Mouse (Mus musculus) thymus, postnatal 25 days (tissue): ENCODE data around the gene Dysf.

ENCODE experiments used
- DNase-seq: peaks from one replicate; pipeline ENCODE4 v3.0.0; 2022

Gene Dysf

DNA sequence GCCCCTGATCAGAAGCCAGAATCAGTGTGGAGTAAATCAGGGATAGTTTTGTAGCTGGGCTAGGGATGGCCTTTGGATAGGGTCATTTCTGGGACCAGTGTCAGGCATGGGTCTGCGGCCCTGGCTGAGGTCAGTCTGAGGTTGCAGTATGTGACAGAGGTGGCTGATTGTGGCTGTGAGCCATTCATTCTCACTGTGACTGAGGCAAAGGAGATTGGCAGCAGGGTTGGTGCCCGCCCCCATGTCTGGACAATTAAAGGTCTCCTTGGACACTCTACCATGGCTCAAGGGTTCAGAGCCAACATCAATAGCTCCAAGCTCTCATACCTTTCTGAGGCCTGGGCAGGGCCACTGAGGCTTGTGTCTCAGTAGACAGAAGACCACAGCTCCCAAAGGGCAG lies 227.0 kb downstream of the Dysf start:
- DNase-seq, result no peak

DNA sequence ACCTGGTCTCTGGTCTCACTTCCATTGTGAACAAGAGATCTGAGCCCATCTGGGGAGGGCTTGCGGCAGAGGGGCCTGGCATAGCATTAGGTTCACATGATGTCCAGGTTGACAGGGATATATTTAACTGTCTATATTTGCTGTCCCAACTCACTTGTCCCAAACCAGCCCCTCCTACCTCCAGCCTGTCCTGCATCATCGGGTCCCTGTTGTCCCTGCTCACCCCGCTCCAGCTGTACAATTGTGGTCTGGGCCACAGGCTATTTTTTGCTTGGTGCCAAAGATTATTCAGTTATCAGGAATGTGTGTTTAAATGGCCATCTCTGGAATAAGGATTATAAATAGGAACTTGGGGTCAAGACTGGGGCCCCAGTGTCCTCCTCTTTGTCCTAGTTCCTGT lies 235.0 kb downstream of the Dysf start:
- DNase-seq, result no peak

DNA sequence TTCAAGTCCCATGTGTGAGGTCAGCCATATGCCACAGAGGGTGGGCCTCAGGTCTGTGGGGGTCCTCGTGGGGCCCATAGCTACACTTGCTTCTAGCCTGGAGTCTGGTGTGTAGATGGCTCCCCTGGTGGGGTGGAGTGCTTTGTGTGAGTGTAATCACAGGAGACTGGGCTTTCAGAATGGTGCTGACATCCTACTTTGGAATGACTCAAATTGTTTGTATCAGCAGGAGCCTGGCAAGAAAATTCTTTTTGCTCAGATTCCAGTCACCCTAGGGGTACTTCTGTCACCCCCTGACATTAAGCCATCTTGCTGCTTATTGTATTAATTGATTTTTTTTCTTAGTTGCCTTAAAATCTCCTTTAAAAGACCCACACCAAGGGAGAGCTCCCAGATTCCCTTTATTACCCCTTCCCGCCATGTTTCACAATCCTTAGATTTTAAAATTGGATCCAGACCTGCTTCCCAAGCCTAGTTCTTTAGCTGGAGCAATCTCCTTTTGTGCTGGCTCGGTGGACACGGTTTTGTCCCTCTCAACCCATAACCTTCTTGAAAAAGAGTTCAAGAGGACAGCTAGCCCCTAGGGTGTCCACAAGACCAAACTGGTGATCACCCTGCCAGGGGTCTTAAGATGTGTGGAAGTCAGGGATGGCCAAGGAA lies 237.8 kb downstream of the Dysf start:
- DNase-seq, result no peak

DNA sequence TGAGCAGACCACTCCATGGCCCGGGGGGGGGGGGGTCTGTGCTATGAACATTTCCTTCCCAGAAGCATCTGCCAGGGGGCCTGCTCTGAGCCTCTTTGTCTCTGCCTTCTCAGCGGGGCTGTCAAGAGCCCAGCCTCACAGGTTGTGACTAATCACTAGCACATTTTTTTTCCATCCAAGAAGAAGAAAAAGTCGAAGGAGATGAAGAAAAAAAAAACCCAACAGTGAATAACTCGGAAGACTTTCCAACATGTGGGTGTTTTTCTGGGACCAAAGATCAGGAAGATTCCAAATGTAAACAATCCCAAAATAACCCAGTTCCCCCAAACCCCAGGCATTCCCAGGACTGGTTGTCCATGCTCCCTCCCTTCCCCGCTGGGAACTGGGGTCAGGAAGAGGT lies 238.6 kb downstream of the Dysf start:
- no peak for DNase-seq
